10 mouse cellular contexts compared by ENCODE assay signal in the genomic region with DNA sequence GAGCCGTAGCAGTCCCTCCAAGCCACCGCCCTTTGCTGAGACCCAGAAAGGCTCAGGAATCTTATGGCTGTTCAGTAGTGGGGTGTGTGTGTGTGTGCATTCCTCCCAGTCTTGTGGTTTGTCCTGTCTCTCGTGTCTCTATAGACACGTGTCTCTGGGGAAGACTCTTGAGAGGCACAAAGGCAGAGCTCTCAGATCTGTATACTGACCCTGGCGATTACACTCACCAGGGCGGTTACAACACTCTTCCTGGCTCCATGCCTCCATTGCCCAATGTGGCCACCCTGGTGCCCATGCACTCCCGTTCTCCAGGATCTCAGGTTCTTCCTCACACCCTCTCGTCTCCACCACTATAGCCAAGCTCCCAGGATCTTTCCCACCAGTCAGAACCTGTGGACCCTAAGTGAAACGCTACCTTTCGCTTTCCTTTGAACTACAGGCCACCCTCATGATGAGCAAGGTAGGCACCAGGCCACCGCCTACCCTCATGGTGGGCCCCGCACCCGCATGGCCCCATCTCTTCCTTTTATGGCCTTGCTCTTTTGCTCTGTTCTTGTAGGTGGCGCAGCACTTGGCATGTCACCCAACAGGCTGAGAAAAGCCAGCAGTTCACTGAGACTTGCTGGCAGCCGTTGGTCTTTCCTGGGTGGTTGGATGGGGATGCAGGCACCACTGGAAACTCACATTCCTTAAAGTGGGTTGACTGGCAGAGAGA.
DNase-seq lines count a peak whose midpoint lies in the region; ATAC-seq and TF ChIP-seq lines count a peak whose summit lies in the region.
"Had no signal": no experiment of that assay in that cellular context is flagged by ENCODE, and none has a peak within 500 bp of the region (broad histone marks: within the 10 kb centered on the region; RNA-seq: fewer than 3 reads in every experiment).

No protein-coding gene starts in this region.

- DNase-seq in hindbrain, postnatal 0 days (ENCODE audit: low spot score): no peak
- no peak for DNase-seq in hindbrain, embryonic 10.5 days (ENCODE audit: low spot score)
- DNase-seq in Muller cell, postnatal 12 days (ENCODE audit: inconsistent ontology term): peak; percentile 16
- no peak for DNase-seq in T-cell, adult 2 months (ENCODE audit: low spot score)
- DNase-seq in cerebellum, adult 18-20 months: no peak
- DNase-seq: midbrain, embryonic 14.5 days had no signal

- 0 out of 2 replicates have a peak, but pooled peaks cover 5% of the 10 kb centered on the region for H3K4me1 ChIP-seq in hindbrain, postnatal 0 days (ENCODE audit: insufficient read depth, low read length)
- peaks cover 12% of the 10 kb centered on the region; the same call in 1 of the 2 replicates for H3K4me1 ChIP-seq in hindbrain, embryonic 10.5 days (replicated peaks)
- H3K4me1 ChIP-seq in brown adipose tissue, adult 24 weeks (ENCODE audit: control insufficient read depth, insufficient read depth, insufficient read length, low read length): peaks cover 16% of the 10 kb centered on the region
- H3K4me1 ChIP-seq in lung, embryonic 16.5 days (replicated peaks; ENCODE audit: control insufficient read depth, insufficient read depth, low read length): peaks cover 16% of the 10 kb centered on the region

- 0 out of 2 replicates have a peak, but pooled peaks have one; percentile 8 for TF ChIP-seq CTCF in hindbrain, postnatal 0 days (IDR thresholded peaks at IDR 0.05; ENCODE audit: low read depth)

- H3K36me3 ChIP-seq in hindbrain, postnatal 0 days (ENCODE audit: insufficient read depth, low read length): no peaks in the 10 kb centered on the region
- peaks cover 34% of the 10 kb centered on the region for H3K36me3 ChIP-seq in hindbrain, embryonic 10.5 days
- peaks cover 14% of the 10 kb centered on the region; the same call in 1 of the 2 replicates for H3K36me3 ChIP-seq in lung, embryonic 16.5 days (ENCODE audit: control insufficient read depth, insufficient read depth, low read length)

- no peaks in the 10 kb centered on the region for H3K27me3 ChIP-seq in hindbrain, postnatal 0 days (ENCODE audit: insufficient read depth, low read length)
- no peaks in the 10 kb centered on the region for H3K27me3 ChIP-seq in hindbrain, embryonic 10.5 days (ENCODE audit: insufficient read depth, poor library complexity, severe bottlenecking)
- no peaks in the 10 kb centered on the region for H3K27me3 ChIP-seq in lung, embryonic 16.5 days (ENCODE audit: control insufficient read depth, insufficient read depth, low read depth, low read length)

- no peak overlapping the region for H3K9ac ChIP-seq in hindbrain, postnatal 0 days (replicated peaks; ENCODE audit: low read length)
- no peak overlapping the region for H3K9ac ChIP-seq in lung, embryonic 16.5 days (ENCODE audit: low read length)
- H3K9ac ChIP-seq: embryonic facial prominence, embryonic 12.5 days had no signal

- WGBS in hindbrain, postnatal 0 days: 83% methylated on average over 15 of the region's 15 CpGs
- WGBS in hindbrain, embryonic 10.5 days: 90% methylated on average over 15 of the region's 15 CpGs
- WGBS in lung, embryonic 16.5 days: 77% methylated on average over 15 of the region's 15 CpGs

- H3K27ac ChIP-seq in hindbrain, postnatal 0 days: no peak overlapping the region
- no peak overlapping the region for H3K27ac ChIP-seq in hindbrain, embryonic 10.5 days
- H3K27ac ChIP-seq in brown adipose tissue, adult 24 weeks (replicated peaks; ENCODE audit: low read depth, low read length): peak overlapping the region; percentile 26; the same call in 1 of the 2 replicates
- H3K27ac ChIP-seq in lung, embryonic 16.5 days (ENCODE audit: low read length): no peak overlapping the region
- H3K27ac ChIP-seq: embryonic facial prominence, embryonic 12.5 days had no signal

- ATAC-seq in hindbrain, postnatal 0 days: no peak
- peak; percentile 48; the same call in 1 of the 2 replicates for ATAC-seq in lung, embryonic 16.5 days (ENCODE audit: low read depth)
- ATAC-seq in monocyte, adult 5-6 weeks (replicated peaks; ENCODE audit: insufficient number of reproducible peaks, low FRiP score, low TSS enrichment, poor library complexity, severe bottlenecking): no peak

- H3K4me2 ChIP-seq in hindbrain, postnatal 0 days (ENCODE audit: low read depth, low read length): no peak overlapping the region
- no peak overlapping the region for H3K4me2 ChIP-seq in lung, embryonic 16.5 days (ENCODE audit: low read depth, low read length)
- H3K4me2 ChIP-seq: embryonic facial prominence, embryonic 12.5 days had no signal

- H3K9me3 ChIP-seq in hindbrain, postnatal 0 days (ENCODE audit: low read length): no peaks in the 10 kb centered on the region
- H3K9me3 ChIP-seq in hindbrain, embryonic 10.5 days: no peaks in the 10 kb centered on the region
- H3K9me3 ChIP-seq in lung, embryonic 16.5 days (ENCODE audit: control insufficient read depth, low read length): no peaks in the 10 kb centered on the region
- H3K9me3 ChIP-seq: embryonic facial prominence, embryonic 12.5 days had no signal

- H3K4me3 ChIP-seq in hindbrain, postnatal 0 days (ENCODE audit: low read length): no peak overlapping the region
- H3K4me3 ChIP-seq in hindbrain, embryonic 10.5 days: no peak overlapping the region
- H3K4me3 ChIP-seq in brown adipose tissue, adult 24 weeks (ENCODE audit: insufficient read depth, low read depth, low read length): no peak overlapping the region
- no peak overlapping the region for H3K4me3 ChIP-seq in lung, embryonic 16.5 days (ENCODE audit: low read length)
- H3K4me3 ChIP-seq: embryonic facial prominence, embryonic 12.5 days had no signal
